Mouse (Mus musculus) 3134 (cell line): ENCODE data around the gene Tmem86a.

Source experiments
- DNase-seq: peaks from one replicate; pipeline ENCODE4 v3.0.0-alpha.2; 2011; ENCODE audit warnings: low spot score; ENCODE audit not compliant: insufficient read length; ENCODE audit errors: extremely low read depth

The Tmem86a gene

GRCm38 (mm10) chr7:47073536-47074521 is 23.4 kb downstream of the Tmem86a start:
- no peak for DNase-seq

GRCm38 (mm10) chr7:47076193-47076592 is 25.8 kb downstream of the Tmem86a start:
- no peak for DNase-seq

DNA sequence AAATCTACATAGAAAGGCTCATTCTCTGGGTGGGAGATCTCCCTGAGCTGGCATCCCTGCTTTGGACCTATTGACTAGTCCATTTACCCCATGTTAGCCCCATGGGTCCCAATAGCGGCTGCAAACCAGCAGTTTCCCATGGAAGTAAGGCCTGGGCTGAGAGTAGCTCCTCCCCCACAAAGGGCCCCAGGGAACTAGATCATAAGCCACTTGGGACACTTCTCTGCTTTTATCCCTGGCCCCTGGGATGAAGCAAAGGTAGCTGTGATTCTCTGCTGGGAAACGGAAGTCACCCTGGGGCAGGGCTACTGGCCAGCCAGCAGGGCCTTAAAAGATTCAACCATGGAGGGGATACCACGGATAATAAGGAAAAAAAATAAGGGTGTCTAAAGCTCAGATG is 26.3 kb downstream of the Tmem86a start:
- DNase-seq = no peak

DNA sequence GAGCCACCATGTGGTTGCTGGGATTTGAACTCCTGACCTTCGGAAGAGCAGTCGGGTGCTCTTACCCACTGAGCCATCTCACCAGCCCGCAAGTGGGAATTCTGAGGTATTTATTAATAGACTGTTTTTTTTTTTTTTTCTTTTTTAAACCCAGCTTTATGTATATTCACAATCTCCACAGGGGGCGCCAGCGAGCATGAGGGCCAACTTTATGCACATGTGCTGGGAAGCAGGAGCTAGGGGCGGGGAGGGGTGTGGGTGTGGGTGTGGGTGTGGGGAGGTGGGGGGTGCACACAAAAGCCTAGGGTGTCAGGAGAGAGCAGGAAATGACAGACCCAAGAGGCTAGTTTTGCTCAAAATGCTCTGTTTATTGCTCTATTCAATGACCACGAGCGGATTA is 27.1 kb downstream of the Tmem86a start:
- peak; percentile 15 for DNase-seq

DNA sequence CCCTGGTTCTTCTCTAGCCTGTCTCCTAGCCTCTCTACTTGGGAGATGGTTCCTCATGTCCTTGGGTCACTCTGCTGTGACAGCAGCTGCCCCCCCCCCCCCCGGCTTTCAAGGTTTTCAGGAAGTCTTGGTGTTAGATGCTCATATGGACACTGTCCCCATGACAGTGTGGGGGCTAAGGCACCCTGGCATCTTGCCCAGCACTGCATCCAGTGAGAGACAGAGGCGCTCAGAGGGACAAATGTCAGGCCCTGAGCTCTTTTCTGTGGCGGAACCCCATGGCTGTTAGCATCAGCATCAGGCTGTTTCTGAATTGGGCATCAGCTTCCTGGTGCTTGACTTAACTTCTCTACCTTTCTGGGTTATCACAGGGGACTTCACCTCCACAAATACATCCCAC is 30.5 kb downstream of the Tmem86a start:
- no peak for DNase-seq

- peak; percentile 38 for DNase-seq
Observed at GRCm38 (mm10) chr7:47081277-47081676, 30.9 kb downstream of the Tmem86a start.

GRCm38 (mm10) chr7:47085075-47085474 is 34.7 kb downstream of the Tmem86a start:
- DNase-seq = no peak

DNA sequence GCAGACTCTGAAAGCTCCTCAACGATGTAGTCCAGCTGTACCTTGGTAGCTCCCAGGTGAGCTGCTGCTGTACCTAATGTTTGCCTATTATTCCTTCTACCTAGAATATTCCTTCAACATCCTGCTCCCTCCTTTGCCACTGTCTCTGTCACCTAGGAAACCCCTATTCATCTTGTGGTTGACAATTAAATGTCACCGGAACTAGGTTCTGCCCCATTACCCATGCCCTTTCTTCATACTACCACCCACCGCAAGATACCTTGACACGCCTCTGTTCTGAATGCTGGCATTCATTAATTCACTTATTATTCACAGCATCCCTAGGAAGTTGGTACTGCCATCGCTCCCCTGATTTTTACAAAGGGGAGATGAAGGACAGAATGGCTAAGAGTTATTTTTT is 43.5 kb downstream of the Tmem86a start:
- DNase-seq = no peak

- DNase-seq = no peak
Observed at GRCm38 (mm10) chr7:47094969-47095368, 44.6 kb downstream of the Tmem86a start.

DNA sequence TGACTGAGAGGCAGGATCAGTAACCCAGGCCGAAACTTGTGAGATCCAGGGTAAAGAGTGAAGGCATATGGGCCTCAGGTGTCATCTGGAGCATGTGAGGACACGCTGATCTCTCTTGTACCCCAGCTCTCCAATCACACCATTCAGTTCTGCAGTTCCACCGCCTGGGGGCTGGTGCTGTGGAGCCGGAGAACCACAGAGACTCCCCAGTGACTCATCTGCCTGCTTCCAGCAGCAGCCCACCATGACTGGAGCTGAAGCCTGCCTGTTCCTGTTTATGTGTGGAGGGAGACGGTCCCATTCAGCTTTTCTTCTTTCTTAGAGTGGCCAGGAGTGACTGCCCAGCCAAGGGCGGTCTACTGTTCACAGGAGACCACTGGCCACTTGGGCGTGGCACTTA is 47.6 kb downstream of the Tmem86a start:
- no peak for DNase-seq

GRCm38 (mm10) chr7:47099306-47099705 is 48.9 kb downstream of the Tmem86a start:
- no peak for DNase-seq

DNA sequence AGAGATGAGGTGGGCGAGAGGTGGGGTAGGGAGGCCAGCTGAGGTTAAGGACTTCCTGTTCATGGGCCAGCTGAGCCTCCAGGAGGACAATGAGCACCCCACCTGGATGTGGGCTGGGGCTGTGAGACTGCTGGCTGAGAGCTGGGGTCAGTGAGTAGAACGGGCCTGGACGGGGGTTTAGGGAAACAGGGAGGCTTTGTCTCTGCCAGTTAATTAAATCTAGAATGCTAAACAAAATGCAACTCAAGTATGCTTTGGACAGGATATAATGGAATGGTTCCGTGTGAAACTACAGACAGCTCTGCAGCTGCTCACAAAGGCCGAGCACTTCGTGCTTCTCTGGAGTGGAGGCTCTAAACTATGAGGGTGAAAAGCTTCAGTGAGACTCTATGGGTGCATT is 50.2 kb downstream of the Tmem86a start:
- DNase-seq = no peak

GRCm38 (mm10) chr7:47102970-47103369 is 52.6 kb downstream of the Tmem86a start:
- no peak for DNase-seq

DNA sequence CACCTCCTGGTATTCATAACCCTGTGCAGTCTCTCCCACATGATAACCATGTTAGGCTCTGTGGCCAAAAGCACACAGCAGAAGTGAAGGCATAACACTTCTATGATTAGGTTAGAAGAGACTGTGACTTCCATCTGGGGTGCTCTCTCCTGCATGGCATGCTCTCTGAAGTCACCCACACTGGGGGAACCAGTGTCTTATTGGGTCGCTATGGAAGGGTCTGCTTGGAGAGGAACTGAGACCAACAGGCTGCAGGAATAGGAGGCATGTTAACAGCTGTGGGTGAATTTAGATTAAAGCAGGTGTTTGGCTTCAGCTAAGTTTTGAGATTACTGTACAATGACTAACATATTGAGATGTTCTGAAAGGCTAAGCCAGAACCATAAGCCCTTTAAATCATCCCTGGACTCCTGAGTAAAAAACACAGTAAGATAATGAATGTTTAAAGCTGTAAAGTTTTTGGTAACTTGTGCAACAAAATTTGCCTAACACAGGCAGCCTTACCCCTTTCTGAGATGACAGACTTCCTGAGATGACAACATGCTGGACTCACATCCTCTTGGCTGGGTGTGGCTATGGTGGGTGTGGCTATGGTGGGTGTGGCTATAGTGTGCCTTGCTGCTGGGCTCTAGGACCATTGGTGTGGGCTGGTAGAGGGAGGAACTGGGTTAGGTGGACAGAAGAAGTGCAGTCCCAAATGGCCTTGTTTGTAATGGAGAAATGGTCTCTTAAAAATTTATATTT is 53.4 kb downstream of the Tmem86a start:
- DNase-seq = no peak
